Mouse (Mus musculus) embryonic facial prominence, embryonic 15.5 days (tissue): ENCODE data around the gene Tmod4. TPM values are rescaled to one million over a fixed set of nuclear protein-coding genes. Genes with fewer than 3 reads are reported as not detected.

Experiments
- ATAC-seq: fragments of 200-750 bp; cut with Nextera tagmentation; 2 replicates; pipeline ENCODE4 v1.8.0; 2017; ENCODE audit warnings: low read depth, moderate TSS enrichment; ENCODE audit not compliant: insufficient number of reproducible peaks, low FRiP score, low TSS enrichment
- H3K27ac ChIP-seq: fragments of 300-500 bp; sonication (generic); replicated peaks from 2 replicates; pipeline ENCODE4 v1.5.1; 2015; ENCODE audit warnings: mild to moderate bottlenecking, inconsistent platforms
- H3K27me3 ChIP-seq: fragments of 300-500 bp; sonication (generic); 2 replicates; pipeline ENCODE4 v1.6.1; 2015; ENCODE audit warnings: inconsistent platforms
- H3K36me3 ChIP-seq: fragments of 300-500 bp; sonication (generic); 2 replicates; pipeline ENCODE4 v1.6.1; 2015; ENCODE audit warnings: mild to moderate bottlenecking, inconsistent platforms
- H3K4me1 ChIP-seq: fragments of 300-500 bp; sonication (generic); 2 replicates; pipeline ENCODE4 v1.6.1; 2015; ENCODE audit warnings: inconsistent platforms
- H3K4me2 ChIP-seq: fragments of 300-500 bp; sonication (generic); replicated peaks from 2 replicates; pipeline ENCODE4 v1.6.1; 2015; ENCODE audit warnings: mild to moderate bottlenecking, inconsistent platforms
- H3K4me3 ChIP-seq: fragments of 300-500 bp; sonication (generic); replicated peaks from 2 replicates; pipeline ENCODE4 v1.5.1; 2015; ENCODE audit warnings: mild to moderate bottlenecking, inconsistent platforms
- H3K9ac ChIP-seq: fragments of 300-500 bp; sonication (generic); 2 replicates; pipeline ENCODE4 v1.6.1; 2015; ENCODE audit warnings: inconsistent platforms
- H3K9me3 ChIP-seq: fragments of 300-500 bp; sonication (generic); replicated peaks from 2 replicates; pipeline ENCODE4 v1.6.1; 2016; ENCODE audit warnings: inconsistent platforms
- WGBS: fragments of 180-500 bp; shearing (Covaris S2); methylation state at CpG from one replicate; pipeline ENCODE4 v1.1.7; 2015; 5-methylcytosine and 5-hydroxymethylcytosine counted together
- microRNA-seq: library from miRNA; unstranded; fragments of <30 nt; microRNA quantifications from one replicate; pipeline ENCODE4, GENCODE M21; 2016; ENCODE audit warnings: borderline number of aligned reads
- polyA plus RNA-seq: library from polyadenylated mRNA; unstranded; fragments of >200 nt; fragmentation: Nextera tagmentation; extraction: Ambion mirVana; gene quantifications from 2 replicates; pipeline ENCODE4 v1.2.1, GENCODE M21; 2015

Gene Tmod4
- polyA plus RNA-seq, 1 experiment from 2014 or later = 1.7 TPM

GRCm38 (mm10) chr3:95174011-95174592, 49.8 kb downstream of the Tmod4 start:
- Histone ChIP-seq H3K27ac (no peak overlapping the region), H3K4me2 (peak overlapping the region; percentile 40), H3K9ac (no peak overlapping the region), H3K4me3 (peak overlapping the region; percentile 25), H3K4me1 (peaks cover 21% of the 10 kb centered on the region), H3K27me3 (peaks cover 34% of the 10 kb centered on the region), H3K9me3 (no peaks in the 10 kb centered on the region), H3K36me3 (peaks cover 41% of the 10 kb centered on the region)
- WGBS = 18% methylated on average over 16 of the region's 16 CpGs
- ATAC-seq = no peak

DNA sequence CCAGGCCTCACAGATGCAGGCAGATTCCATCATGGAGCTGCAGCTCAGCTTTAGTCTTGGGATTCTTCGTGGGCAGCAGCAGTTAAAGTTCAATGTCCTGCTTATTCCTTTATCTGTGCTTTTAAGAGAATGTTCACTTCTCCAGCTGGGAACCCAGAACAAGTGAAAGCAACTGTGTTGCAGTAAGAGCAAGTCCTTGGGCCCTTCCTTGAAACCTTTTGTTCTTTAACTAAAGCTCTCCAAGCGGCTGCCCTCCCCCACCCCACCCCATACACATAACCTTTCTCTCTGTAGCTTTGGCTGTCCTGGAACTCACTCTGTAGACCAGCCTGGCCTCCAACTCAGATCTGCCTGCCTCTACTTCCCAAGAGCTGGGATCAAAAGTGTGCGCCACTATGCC, 52.2 kb downstream of the Tmod4 start:
- H3K4me2 ChIP-seq = no peak overlapping the region
- H3K36me3 ChIP-seq = peaks cover 17% of the 10 kb centered on the region
- no peak overlapping the region for H3K4me3 ChIP-seq
- WGBS = 73% methylated on average over 3 of the region's 3 CpGs
- ATAC-seq = no peak
- peaks cover 15% of the 10 kb centered on the region for H3K27me3 ChIP-seq
- peaks cover 21% of the 10 kb centered on the region for H3K4me1 ChIP-seq
- H3K9me3 ChIP-seq = no peaks in the 10 kb centered on the region
- H3K27ac ChIP-seq = no peak overlapping the region
- no peak overlapping the region for H3K9ac ChIP-seq

DNA sequence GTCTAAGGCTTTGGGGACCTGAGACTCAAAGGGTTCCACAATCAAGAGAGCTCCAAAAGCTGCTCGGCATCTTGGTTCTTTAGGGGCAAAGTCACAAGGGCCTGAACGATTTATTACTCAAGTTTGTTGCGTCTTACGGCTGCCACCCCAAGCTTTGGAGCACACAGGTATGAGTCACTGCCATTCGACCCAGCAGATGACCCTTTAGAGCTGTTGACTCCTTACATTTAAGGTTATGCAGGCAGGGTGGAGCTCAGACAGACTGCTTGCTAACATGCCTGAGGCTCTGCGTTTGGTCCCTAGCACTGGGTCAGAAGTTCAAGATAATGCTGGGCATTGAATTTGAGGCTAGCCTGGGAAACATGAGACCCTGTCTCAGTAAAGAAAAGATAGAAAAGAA, 53.3 kb downstream of the Tmod4 start:
- peaks cover 18% of the 10 kb centered on the region for H3K4me1 ChIP-seq
- no peak overlapping the region for H3K9ac ChIP-seq
- no peaks in the 10 kb centered on the region for H3K9me3 ChIP-seq
- no peak overlapping the region for H3K27ac ChIP-seq
- no peak overlapping the region for H3K4me2 ChIP-seq
- H3K36me3 ChIP-seq = peaks cover 11% of the 10 kb centered on the region
- H3K27me3 ChIP-seq = peaks cover 5% of the 10 kb centered on the region
- ATAC-seq = no peak
- H3K4me3 ChIP-seq = no peak overlapping the region
- 64% methylated on average over 6 of the region's 6 CpGs for WGBS

Small RNA genes lying within 50 kb of the gene (microRNA-seq; reads per million reads assigned to microRNA genes)
- gene Mir8099-1 = not detected

Other genes with a start within 250 kb of the Tmod4 start
- 328 and 351 TPM in 2 replicates for gene Psmb4, start 237.5 kb upstream of the Tmod4 start, polyA plus RNA-seq
- 51.5 and 61.5 TPM in 2 replicates for gene Selenbp1, start 191.4 kb upstream of the Tmod4 start, polyA plus RNA-seq
- gene Rfx5, start 170.4 kb upstream of the Tmod4 start, polyA plus RNA-seq = 8.7 and 11.0 TPM in 2 replicates
- gene Pi4kb, start 149.7 kb upstream of the Tmod4 start, polyA plus RNA-seq = 24.3 and 29.0 TPM in 2 replicates
- gene Zfp687, start 109.0 kb upstream of the Tmod4 start, polyA plus RNA-seq = 21.4 and 25.2 TPM in 2 replicates
- gene Psmd4, start 81.9 kb upstream of the Tmod4 start, polyA plus RNA-seq = 265 and 267 TPM in 2 replicates
- 22.3 and 23.0 TPM in 2 replicates for gene Pip5k1a, start 17.5 kb upstream of the Tmod4 start, polyA plus RNA-seq
- 142 and 162 TPM in 2 replicates for gene Vps72, start 13.5 kb upstream of the Tmod4 start, polyA plus RNA-seq
- 73.0 and 79.5 TPM in 2 replicates for gene Scnm1, start 9.5 kb downstream of the Tmod4 start, polyA plus RNA-seq
- 16.9 and 17.4 TPM in 2 replicates for gene Lysmd1, start 9.6 kb downstream of the Tmod4 start, polyA plus RNA-seq
- 6.6 and 7.6 TPM in 2 replicates for gene Tnfaip8l2, start 17.9 kb downstream of the Tmod4 start, polyA plus RNA-seq
- 13.1 and 15.6 TPM in 2 replicates for gene Sema6c, start 36.0 kb downstream of the Tmod4 start, polyA plus RNA-seq
- 8.9 and 9.8 TPM in 2 replicates for gene Gabpb2, start 93.4 kb downstream of the Tmod4 start, polyA plus RNA-seq
- gene Cdc42se1, start 104.3 kb downstream of the Tmod4 start, polyA plus RNA-seq = 121 and 123 TPM in 2 replicates
- gene Mllt11, start 107.7 kb downstream of the Tmod4 start, polyA plus RNA-seq = 18.4 and 19.2 TPM in 2 replicates
- 0.54 and 0.80 TPM in 2 replicates for gene Gm128, start 117.1 kb downstream of the Tmod4 start, polyA plus RNA-seq
- gene Bnipl, start 126.7 kb downstream of the Tmod4 start, polyA plus RNA-seq = 10.3 and 10.7 TPM in 2 replicates
- gene Mindy1, start 156.9 kb downstream of the Tmod4 start, polyA plus RNA-seq = 48.1 and 54.0 TPM in 2 replicates
- gene Prune1, start 157.6 kb downstream of the Tmod4 start, polyA plus RNA-seq = 26.0 and 26.5 TPM in 2 replicates
- gene Anxa9, start 182.7 kb downstream of the Tmod4 start, polyA plus RNA-seq = 8.8 and 11.6 TPM in 2 replicates
- 146 and 153 TPM in 2 replicates for gene Cers2, start 190.3 kb downstream of the Tmod4 start, polyA plus RNA-seq
- gene Setdb1, start 232.7 kb downstream of the Tmod4 start, polyA plus RNA-seq = 38.3 and 39.4 TPM in 2 replicates